ENCODE assay signal across 9 mouse cellular contexts in genomic region chr16:8424971-8425330, GRCm38 (mm10). TPM values are rescaled to one million over a fixed set of nuclear protein-coding genes. Genes with fewer than 3 reads are reported as not detected.
DNase-seq lines count a peak whose midpoint lies in the region; ATAC-seq and TF ChIP-seq lines count a peak whose summit lies in the region.
"Had no signal": no experiment of that assay in that cellular context is flagged by ENCODE, and none has a peak within 500 bp of the region (broad histone marks: within the 10 kb centered on the region; RNA-seq: fewer than 3 reads in every experiment).

Gene Tmem114, minus strand, starts transcription at chr16:8425136.

- peak within 1 kb of the TSS; percentile 28; the same call in 1 of the 2 replicates for H3K9ac ChIP-seq in forebrain, postnatal 0 days
- peak within 1 kb of the TSS; percentile 59 for H3K9ac ChIP-seq in midbrain, embryonic 13.5 days (replicated peaks)

- no peak for TF ChIP-seq CTCF in forebrain, postnatal 0 days (IDR thresholded peaks at IDR 0.05; ENCODE audit: low read depth)

- no peak within 1 kb of the TSS for H3K27ac ChIP-seq in forebrain, postnatal 0 days (ENCODE audit: low read depth, low read length)
- H3K27ac ChIP-seq in midbrain, embryonic 13.5 days: no peak within 1 kb of the TSS

- WGBS in forebrain, postnatal 0 days: 1% methylated on average over 16 of the region's 16 CpGs
- under 1% methylated on average over 16 of the region's 16 CpGs for WGBS in midbrain, embryonic 13.5 days

- no peaks in the 10 kb centered on the region for H3K36me3 ChIP-seq in forebrain, postnatal 0 days (ENCODE audit: insufficient read depth)
- H3K36me3 ChIP-seq in midbrain, embryonic 13.5 days: no peaks in the 10 kb centered on the region

- no peak for DNase-seq in layer of hippocampus, postnatal 10 days (ENCODE audit: low spot score in 2 of 2)
- no peak for DNase-seq in layer of hippocampus, adult 9-10 months (ENCODE audit: low spot score)
- peak; percentile 80 for DNase-seq in adrenal gland, postnatal 36 days
- no peak for DNase-seq in forebrain, postnatal 0 days
- DNase-seq in kidney, postnatal 10 days: peak; percentile 61
- DNase-seq in thymus, postnatal 25 days: no peak

- H3K27me3 ChIP-seq in forebrain, postnatal 0 days (ENCODE audit: insufficient read depth, low read length): peaks cover 48% of the 10 kb centered on the region
- peaks cover 63% of the 10 kb centered on the region for H3K27me3 ChIP-seq in midbrain, embryonic 13.5 days

- H3K9me3 ChIP-seq in forebrain, postnatal 0 days (ENCODE audit: low read length): no peaks in the 10 kb centered on the region
- no peaks in the 10 kb centered on the region for H3K9me3 ChIP-seq in midbrain, embryonic 13.5 days

- H3K4me3 ChIP-seq in forebrain, postnatal 0 days (ENCODE audit: low read depth, low read length): peak within 1 kb of the TSS; percentile 32
- peak within 1 kb of the TSS; percentile 41 for H3K4me3 ChIP-seq in midbrain, embryonic 13.5 days (replicated peaks)

- H3K4me2 ChIP-seq in forebrain, postnatal 0 days (ENCODE audit: low read depth): peak within 1 kb of the TSS; percentile 57
- H3K4me2 ChIP-seq in midbrain, embryonic 13.5 days (replicated peaks): peak within 1 kb of the TSS; percentile 70

- H3K4me1 ChIP-seq in forebrain, postnatal 0 days (ENCODE audit: insufficient read depth): no peaks in the 10 kb centered on the region
- H3K4me1 ChIP-seq in midbrain, embryonic 13.5 days (replicated peaks): peaks cover 9% of the 10 kb centered on the region

- ATAC-seq in forebrain, postnatal 0 days: no peak
- peak; percentile 34; the same call in 1 of the 2 replicates for ATAC-seq in midbrain, embryonic 13.5 days
- no peak for ATAC-seq in erythroblast, adult 5-6 weeks (replicated peaks; ENCODE audit: low FRiP score, poor library complexity, severe bottlenecking)

RNA-seq across cellular contexts. Expression of gene Tmem114, which starts in this region (rescaled TPM):
- 10 to 100 TPM; 11.3 to 12.0 TPM for total RNA-seq in layer of hippocampus, postnatal 10 days (2021)
- not detected for total RNA-seq in adrenal gland, postnatal 36 days (2021)
- total RNA-seq in forebrain, postnatal 0 days (2014; rRNA removed): 0.92 TPM in 1 of 2 replicates, not detected in the other
- polyA plus RNA-seq in forebrain, postnatal 0 days (2015; fragmentation: Nextera tagmentation; extraction: Ambion mirVana): 0.36 and 0.88 TPM in 2 replicates
- 0.30 TPM in 1 of 2 replicates, not detected in the other for polyA plus RNA-seq in midbrain, embryonic 13.5 days (2015; fragmentation: Nextera tagmentation; extraction: Ambion mirVana)
- total RNA-seq in erythroblast, adult 5-6 weeks (2015; ENCODE audit: low replicate concordance): not detected in 2 replicates
- total RNA-seq in erythroblast, adult 5-6 weeks (2017; ENCODE audit: low replicate concordance): not detected in 2 replicates
- polyA plus RNA-seq: large intestine, adult 2 months had no signal

Comparison
In these comparisons a context has a peak if more than half of its experiments do, and no peak if none do; other contexts are left out.
1. Peak in DNase-seq in adrenal gland, postnatal 36 days; RNA of the gene not detected or under 1 TPM.
2. Peak in ATAC-seq, H3K4me3 ChIP-seq, H3K9ac ChIP-seq and H3K4me2 ChIP-seq in midbrain, embryonic 13.5 days; RNA of the gene not detected or under 1 TPM.